Mouse (Mus musculus) liver, postnatal 0 days (tissue): ENCODE results near the gene Cdc27.

Experiments
- CTCF ChIP-seq: sonication (generic); IDR thresholded peaks from 2 replicates; pipeline ENCODE4 v1.5.1; 2016; ENCODE audit warnings: antibody characterized with exemption, low read depth
- EP300 ChIP-seq: IDR thresholded peaks from 2 replicates; pipeline ENCODE4 v1.6.1; 2016; ENCODE audit warnings: antibody characterized with exemption, low read depth, mild to moderate bottlenecking

DNA sequence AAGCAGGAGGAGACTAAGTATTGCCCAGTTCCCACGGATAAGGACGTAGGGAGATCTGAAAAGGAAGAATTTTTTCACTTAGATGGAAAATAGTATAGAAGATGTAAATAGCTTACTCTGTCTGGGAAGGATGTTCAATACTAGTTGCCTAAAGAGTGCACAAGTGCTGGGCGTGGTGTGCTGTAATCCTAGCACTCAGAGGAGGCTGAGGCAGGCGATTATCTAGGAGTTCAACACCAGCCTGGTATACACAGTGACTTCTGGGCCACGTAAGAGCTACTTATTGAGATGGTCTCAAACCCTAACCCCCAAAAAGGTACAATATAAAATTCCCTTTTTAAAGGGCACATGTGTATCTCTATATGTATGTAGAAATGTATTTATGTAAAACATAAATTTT lies 82.7 kb downstream of the Cdc27 start:
- no peak for TF ChIP-seq EP300
- TF ChIP-seq CTCF, result no peak
